Mouse (Mus musculus): ENCODE data around the gene Olfr313.
"Not testable (repeated sequence)": the region's sequence is repeated elsewhere in the genome, so short reads cannot be mapped to it uniquely, and the experiment has no call there.

Gene Olfr313

DNA sequence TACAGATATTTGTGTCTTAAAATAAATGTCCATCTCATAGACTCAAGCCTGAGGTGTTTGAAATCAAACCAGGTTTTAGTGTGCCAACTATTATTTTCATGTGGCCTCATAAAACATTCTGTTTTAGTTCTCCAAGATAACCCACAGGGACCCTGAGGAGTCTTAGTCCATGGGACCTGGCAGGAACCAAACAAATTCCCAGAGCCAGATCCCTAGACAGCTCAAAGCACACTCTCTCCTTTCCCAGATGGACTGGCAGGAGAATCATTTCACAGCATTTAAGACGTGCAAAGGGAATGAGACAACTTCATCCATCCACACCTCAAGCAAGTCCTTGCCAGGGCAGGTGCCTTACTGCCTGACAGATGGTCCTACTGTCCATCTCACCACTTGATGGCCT lies at the start of gene Olfr313:
Gene Olfr313, plus strand, starts transcription at position 301 of the 400 bp plus-strand sequence.
- DNase-seq, result not testable (repeated sequence)

DNA sequence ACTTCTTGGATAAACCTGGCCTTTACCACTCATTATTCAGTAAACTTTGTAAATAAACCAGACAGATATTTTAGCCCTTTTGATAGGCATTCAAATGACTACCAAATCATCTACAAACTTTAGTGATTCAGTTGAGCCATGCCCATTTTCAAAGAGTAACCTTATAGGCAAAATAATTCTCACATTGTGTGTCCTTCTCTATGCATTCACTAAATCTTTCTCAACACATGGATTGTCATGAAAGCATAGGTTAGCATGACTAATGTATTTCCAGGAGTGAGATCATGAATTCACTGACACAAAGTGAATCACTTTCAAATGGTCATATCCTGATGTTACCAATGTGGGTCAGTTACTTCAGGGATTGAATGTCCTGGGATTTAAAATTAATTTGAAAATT lies 41.9 kb upstream of the Olfr313 start, which contains the start of gene Olfr315:
Gene Olfr315, plus strand, starts transcription at position 301 of the 400 bp plus-strand sequence.
- no peak for DNase-seq

DNA sequence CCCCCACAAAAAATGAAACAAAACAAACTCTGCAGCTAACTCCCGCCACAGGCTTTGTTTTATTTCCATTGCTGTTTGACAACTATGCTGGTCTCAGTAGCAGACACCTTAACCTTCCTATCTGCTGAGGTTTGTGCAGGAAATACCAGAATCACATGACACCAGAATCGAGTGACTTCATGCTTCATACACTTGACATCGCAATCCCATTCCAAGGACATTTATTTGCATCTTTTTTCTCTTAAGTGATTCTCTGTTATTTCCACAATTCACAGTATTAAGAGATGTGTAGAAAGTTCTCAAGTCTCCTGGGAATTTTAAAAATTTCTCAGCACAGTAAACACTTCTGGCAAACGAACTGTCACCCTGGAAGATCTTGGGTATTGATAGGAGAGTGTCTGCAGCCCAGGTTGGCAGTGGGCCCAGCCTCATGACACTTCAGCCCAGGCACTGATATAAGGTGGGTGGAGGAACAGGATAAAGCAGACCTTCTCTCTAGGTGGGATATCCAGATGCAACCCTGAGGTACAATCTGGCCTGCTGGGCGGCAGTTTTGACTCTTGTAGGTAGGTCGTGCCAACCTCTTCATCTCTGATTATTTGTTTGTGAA lies 32.2 kb upstream of the Olfr313 start, which contains the start of gene Olfr314:
Gene Olfr314, plus strand, starts transcription at position 473 of the 610 bp plus-strand sequence.
- DNase-seq, result no peak

DNA sequence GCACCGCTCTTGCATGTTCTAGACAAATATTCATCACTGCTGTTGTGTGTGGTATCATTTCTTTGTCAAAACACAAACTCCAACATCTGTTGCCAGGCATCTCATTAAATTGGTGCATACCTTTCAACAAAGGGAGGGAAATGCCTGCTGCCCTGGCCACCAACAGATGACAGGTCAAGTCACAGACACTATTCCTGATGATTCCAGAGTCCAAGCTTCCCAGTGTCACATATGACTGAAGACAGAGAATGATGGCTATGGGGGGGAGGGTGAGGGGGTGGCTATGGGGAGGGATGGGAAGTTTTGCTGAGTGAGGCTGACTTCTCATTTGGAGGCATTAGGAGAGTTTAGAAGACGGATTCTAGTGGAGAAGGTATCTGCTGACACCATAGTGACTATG lies 30.6 kb upstream of the Olfr313 start:
- DNase-seq, result no peak

DNA sequence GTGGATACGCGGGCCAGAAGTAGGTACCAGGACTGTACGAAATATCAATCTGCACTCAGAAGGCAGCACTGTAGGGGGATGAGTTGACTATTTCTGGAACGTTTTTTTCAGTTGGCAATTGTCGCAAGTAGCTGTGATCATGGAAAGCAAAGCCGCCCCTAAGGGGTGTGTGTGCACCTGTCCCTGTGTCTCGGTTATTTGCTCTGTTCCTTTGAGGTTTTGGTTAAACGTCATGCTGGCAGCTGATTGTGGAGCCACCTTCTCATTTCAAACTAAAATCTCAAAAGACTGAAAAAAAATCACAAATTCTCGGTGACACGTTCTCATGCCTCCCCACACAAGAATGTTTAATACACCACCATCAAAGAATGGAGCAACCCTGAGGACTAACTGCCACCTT lies 27.1 kb upstream of the Olfr313 start:
- DNase-seq, result no peak

DNA sequence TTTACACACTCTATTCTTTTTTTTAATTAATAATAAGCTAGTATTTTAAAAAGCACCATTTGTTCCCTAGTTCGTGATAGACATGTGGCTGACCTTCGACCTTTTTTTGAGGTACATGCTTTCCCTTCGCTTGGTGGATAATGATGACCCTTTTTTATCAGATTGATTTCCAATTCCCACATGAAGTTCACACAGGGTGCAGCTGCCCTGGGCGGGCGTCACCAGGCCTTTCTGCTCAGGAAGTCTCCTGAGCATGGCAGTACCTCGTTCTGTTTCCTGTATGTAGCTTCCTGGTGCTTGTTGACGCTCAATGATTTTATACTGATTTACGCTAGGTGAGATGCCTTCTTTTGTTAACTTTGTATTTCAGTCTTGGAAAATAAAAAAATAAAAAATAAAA lies 26.5 kb upstream of the Olfr313 start:
- DNase-seq, result no peak

DNA sequence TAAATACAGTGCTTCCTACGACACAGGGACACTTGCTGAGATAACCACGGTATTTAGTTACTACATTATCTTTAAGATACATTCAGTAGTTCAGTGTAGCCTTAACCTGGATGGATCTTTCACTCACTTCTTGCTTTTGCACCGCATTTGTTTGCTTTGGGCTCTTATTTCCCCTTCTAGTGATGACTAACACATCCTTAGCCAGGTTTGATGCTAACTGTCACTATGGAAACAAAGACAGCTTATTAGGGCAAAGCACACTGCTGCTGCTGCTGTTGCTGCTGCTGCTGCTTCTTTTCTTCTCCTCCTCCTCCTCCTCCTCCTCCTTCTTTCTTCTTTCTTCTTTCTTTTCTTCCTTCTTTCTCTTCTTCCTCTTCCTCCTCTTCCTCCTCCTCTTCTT lies 25.3 kb upstream of the Olfr313 start:
- no peak for DNase-seq

DNA sequence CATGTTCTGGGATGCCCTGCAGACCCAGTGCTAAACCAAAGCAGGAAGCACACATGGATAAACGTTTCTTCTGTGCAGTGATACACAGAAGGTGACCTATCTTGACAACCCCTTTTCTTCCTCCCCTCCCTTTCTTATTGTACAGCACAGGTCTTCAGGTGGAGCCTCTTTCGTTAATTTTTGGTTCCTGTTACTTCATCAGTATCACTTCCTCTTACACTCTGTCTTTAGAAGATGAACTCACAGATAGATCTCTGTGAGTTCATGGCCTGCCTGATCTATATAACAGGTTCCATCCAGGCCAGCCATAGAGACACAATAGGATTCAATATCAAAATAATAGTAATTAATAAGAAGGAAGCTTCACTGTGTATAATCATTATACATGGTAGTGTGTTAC lies 24.7 kb upstream of the Olfr313 start:
- DNase-seq, result no peak

DNA sequence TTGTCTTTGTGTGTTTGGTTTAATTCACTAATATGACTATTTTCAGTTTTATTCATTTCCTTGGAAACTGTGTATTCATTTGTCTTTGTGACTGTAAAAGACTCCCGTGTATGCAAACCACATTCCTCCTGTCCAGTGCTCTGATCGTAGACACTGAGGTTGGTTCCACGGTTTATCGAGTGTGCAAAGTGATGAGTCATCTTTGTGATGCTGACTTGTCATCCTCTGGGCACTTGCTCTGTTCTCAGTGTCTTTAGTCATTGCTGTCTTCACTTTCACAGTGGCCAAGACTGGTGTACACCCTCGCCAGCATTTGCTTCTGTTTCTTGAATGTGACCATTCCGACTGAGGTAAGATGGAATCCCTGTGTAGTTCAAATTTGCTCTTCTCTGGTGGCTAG lies 24.2 kb upstream of the Olfr313 start:
- no peak for DNase-seq

DNA sequence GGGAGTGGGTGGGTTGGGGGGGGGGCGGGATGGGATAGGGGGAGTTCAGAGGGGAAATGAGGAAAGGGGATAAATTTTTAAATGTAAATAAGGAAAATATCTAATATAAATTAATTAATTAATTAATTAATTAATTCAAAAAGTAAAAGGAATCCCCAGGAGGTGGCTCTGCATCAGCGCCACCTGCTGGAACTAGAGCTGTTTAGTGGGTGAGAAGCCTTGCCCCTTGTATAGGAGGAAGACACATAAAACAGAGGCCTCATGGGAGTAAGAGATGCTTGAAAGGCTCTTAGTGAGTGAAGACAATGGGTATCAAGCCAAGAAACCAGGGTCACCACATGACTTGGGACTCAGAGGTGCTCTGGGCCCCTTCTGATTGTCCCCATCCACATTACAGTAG lies 18.9 kb upstream of the Olfr313 start:
- DNase-seq, result no peak

DNA sequence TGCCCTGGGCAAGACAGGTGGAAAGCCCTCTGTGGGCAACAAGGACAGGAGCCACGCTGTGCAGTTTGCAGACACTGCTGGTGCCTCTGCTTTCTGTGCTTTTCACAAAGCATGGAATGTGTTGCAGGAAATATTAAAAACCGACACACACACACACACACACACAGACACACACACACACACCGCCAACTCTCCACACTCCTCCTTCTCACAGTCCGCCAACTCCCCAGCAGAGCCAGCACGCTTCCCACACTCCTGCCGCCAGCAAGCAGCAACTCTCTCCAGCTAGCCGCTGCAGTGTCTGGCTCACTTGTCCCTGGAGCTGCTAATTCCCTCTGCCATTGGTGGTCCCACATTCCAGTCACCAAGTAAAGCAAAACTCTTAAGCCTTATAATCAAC lies 17.9 kb upstream of the Olfr313 start:
- no peak for DNase-seq

DNA sequence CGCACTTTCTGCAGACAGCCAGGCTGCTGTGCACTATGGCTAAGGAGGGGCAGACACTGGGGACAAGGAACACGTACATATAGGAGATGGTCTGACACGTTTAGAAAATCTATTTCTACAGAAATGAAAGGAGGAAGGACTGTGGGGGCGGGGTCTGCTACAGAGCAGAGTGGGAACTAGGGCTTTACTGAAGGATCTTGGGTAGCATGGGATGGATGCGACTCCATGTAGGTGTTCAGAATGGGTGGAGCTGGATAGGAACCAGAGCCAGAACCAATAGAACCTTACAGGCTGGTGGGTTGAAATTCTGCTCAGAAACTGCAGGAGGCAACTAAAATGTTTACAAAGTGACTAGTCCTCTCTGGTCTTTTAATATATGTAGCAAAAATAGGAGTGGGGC lies 15.1 kb upstream of the Olfr313 start:
- DNase-seq, result no peak

DNA sequence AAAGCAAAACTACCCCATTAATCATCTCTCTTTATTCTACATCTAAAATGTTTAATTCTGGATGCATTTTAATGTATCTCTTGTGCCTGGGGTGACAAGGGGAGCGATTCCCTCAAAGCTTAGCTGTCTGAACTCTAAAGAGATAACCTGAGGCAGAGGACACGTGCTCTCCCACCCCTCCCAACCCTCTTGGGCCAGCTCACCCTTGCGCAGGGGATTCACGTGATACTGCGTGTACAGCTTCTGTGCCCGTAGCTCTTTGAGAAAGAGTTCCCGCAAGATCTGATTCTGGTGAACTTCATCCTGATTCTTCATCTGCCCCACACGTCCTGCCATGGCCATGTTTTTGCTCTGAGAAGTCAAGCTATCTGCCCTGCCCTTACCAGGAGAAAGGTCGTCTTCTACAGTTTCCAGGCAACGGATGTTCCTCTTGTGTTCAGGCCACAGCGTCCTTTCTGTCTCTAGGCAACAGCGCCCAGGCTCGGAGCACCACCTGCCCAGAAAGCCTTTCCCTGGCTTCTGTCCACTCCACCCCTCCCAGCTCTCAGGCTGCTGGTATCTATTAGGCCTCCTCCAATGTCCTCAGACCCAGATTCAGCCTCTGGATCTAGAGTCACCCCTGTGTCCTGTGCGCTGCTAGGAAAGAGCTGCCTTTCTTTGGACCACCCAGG lies 13.1 kb upstream of the Olfr313 start, which contains the start of gene Fam183b:
Gene Fam183b, minus strand, starts transcription at position 403 of the 671 bp plus-strand sequence.
- peak; percentile 88 for DNase-seq

DNA sequence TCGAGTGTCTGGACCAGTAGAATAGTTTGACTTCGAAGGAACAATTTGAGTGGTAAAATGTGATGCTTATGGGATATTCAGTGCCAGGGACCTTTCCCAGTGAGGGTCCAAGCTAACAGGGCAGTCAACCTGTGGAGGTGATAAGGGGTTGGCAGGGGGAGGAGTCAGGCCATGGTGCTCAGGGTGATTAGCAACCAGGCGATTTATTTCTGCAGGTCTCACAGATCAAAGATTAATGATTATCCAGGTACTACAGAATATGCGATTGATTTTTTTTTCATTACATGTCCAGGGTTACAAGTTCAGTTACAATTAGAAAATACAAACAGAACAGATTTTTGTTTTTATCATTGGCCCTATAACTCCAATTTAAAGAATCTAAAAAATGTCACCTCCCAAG lies 10.9 kb upstream of the Olfr313 start:
- no peak for DNase-seq

DNA sequence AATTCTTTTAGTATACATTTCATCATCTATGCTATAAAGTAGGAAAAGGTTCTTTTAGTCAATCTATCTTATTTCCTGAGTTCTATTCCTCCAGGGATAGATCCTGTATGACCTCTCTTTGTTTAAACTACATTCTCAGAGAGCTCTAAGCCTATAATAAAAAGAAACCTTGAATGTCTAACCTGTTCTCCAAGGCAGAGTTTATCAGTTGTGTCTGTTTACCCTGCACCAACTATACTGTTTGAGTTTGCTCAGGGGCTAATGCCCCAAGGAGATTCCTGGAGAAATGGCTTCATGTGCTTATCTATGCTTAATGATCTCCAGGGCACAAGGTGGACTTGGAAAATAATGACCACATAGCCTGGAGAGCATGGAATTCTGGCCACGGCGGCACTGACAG lies 10.4 kb upstream of the Olfr313 start:
- no peak for DNase-seq

DNA sequence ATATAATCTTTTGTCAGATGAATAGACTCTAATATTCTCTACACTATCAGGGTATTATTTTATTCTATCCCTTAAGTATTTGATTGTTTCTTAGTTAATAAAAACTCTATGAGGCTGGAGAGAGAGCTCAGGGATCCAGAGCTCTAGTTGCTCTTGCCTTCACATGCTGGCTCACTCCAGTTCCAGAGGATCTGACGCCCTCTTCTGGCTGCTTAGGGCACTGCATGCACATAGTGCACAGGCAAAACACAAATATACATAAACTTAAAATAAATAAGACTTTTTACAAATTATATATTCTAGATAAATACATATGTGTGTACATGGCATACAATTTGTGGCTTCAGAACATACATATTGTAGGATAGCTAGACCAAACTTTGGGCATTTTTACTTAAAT lies 2.8 kb upstream of the Olfr313 start:
- no peak for DNase-seq

DNA sequence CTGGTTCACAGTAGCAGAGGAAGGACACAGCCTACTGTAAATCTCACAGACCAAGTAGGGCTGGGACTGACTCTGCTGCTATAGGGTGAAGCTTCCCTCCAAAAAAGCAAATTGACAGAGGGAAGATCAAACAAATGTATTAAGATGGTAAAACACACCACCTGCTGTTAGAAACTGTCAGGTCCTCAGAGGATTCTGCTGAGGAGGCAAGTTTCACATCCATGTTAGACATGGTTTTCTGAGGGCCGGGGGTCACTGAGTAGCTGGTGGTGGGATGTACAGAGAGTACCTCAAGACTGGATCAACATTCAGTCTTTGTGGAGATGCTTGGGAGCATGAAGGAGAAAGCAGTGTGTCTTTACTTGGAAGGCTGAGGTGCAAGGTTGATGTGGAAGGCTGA lies 876 bp downstream of the Olfr313 start:
- DNase-seq, result no peak

DNA sequence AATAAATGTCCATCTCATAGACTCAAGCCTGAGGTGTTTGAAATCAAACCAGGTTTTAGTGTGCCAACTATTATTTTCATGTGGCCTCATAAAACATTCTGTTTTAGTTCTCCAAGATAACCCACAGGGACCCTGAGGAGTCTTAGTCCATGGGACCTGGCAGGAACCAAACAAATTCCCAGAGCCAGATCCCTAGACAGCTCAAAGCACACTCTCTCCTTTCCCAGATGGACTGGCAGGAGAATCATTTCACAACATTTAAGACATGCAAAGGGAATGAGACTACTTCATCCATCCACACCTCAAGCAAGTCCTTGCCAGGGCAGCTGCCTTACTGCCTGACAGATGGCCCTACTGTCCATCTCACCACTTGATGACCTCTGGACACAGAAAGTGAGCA lies 14.1 kb downstream of the Olfr313 start, which contains the start of gene Olfr312:
Gene Olfr312, plus strand, starts transcription at position 301 of the 400 bp plus-strand sequence.
- not testable (repeated sequence) for DNase-seq

DNA sequence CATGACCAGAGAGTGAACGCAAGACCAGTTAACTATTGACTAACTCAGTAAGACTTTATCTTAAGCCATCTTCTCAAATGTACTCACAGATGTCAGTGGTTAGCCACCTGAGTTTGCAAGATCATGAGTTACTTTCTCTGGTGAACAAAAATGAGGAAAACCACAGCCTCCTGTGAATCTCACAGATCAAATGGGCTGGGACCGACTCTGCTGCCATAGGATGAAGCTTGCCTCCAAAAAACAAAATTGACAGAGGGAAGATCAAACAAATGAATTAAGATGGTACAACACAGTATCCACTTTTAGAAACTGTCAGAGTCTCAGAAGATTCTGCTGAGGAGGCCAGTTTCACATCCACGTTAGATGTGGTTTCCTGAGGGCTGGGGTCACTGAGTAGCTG lies 15.0 kb downstream of the Olfr313 start:
- no peak for DNase-seq

DNA sequence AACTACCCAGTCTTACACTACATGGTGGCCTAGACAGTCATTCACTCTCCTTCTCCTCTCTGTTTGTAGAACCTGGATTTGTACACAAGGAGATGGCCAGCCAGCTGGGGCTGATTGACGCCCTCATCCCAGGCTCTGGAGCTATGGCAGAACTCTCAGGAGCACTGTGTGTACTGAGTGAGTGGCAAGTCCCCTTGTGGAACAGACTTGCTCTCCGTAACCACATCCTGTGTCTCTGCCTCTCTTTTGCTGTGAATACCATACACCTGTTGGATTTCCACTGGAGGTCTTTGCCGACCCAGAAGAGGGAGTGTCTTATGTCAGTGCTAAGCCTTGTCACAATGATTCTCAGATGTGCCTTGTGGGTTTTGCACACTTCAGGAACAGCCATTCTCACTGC lies 17.7 kb downstream of the Olfr313 start:
- DNase-seq, result not testable (repeated sequence)

DNA sequence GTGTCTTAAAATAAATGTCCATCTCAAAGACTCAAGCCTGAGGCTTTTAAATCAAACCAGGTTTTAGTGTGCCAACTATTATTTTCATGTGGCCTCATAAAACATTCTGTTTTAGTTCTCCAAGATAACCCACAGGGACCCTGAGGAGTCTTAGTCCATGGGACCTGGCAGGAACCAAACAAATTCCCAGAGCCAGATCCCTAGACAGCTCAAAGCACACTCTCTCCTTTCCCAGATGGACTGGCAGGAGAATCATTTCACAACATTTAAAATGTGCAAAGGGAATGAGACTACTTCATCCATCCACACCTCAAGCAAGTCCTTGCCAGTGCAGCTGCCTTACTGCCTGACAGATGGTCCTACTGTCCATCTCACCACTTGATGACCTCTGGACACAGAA lies 24.2 kb downstream of the Olfr313 start, which contains the start of gene Olfr311:
Gene Olfr311, plus strand, starts transcription at position 301 of the 400 bp plus-strand sequence.
- DNase-seq, result not testable (repeated sequence)

DNA sequence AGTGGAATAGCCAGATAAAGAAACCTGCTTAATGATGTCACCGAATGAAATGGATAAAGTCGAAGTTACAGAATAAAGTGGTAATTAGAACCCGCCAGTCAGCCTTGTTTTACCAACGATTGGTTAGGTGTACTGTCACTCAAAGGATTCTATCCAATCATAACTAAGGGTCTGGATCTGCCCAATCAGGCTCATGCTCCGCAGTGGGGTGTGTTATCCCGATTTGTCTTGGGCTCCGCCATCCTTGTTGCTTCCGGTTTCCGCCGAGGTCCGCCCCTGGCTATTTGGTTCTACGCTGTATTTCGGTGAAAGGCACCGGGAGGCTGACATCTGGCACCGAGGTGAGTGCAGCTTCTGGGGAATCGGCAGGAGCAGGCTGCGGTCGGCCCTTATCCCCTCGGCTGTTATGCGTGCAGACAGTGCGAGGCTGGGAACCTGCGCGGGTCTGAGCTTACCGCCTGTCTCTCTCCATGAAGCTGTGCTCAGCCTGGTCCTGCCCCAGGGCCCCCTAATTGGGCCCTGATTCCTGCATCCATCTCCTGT lies 32.2 kb downstream of the Olfr313 start, which contains the start of gene Gm12258:
Gene Gm12258, plus strand, starts transcription at position 240 of the 543 bp plus-strand sequence.
- DNase-seq, result peak; percentile 100

DNA sequence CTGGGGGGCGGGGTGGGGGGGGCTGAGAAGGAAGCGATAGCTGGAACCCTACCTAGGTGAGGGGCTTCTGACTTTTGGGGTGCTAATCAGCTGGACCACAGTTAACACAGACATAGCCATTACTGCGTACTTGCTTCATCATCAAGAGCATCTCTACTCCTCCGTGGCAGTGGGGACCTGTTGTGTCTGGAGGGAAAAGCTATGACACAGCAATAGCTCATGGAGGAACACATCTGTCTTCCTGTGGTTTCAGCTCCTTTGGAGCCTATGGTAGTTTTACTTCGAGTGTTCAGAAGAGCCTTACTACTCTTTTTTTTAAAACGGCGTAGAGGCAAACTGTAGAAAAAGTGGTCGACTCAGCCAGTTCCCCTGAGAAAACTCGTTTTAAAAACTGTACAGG lies 32.8 kb downstream of the Olfr313 start:
- DNase-seq, result no peak

DNA sequence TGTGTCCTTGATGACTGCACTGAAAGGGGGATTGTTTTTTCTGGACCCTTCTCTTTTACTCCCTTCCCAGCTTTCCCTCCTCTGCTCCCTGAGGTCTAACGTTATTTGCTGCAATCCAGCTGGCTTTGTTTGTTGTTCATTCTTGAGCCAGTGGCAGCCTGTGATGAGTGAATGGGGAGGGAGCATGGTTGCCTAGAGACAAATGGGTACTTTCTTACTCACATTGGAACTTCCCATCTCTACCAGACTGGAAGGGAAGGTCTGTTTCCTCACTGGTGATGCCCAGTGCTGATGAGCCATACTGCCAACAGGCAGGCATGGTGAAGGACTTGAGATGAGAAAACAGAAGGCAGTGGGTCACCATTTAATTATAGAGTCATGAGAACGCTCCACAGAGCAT lies 34.9 kb downstream of the Olfr313 start:
- no peak for DNase-seq
